Mouse (Mus musculus) hindlimb bud, embryonic 11.5 days (tissue): ENCODE results near the gene B4galt5.

Experiments
- DNase-seq: peaks from one replicate; pipeline ENCODE4 v3.0.0-alpha.2; 2012; ENCODE audit warnings: low read depth, low spot score; ENCODE audit errors: extremely low spot score

Gene B4galt5

DNA sequence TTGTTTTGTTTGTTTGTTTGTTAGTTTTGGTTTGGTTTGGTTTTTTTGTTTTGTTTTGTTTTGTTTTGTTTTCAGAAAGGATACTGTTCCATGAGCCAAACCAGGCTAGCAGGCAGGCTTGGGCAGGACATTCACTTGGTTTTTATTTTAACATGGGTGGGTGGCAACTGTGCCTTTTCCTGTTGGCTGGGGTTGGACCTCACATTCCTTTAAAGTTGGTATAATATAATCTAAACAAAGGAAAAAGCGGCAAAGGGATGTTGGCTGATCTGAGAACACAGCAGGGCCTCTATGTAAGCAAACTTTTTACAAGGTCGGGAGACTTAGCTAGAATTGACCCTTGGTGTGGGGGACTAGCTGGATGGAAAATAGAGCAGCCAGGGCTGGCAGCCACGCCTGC is 91.2 kb downstream of the B4galt5 start:
- DNase-seq, result no peak

DNA sequence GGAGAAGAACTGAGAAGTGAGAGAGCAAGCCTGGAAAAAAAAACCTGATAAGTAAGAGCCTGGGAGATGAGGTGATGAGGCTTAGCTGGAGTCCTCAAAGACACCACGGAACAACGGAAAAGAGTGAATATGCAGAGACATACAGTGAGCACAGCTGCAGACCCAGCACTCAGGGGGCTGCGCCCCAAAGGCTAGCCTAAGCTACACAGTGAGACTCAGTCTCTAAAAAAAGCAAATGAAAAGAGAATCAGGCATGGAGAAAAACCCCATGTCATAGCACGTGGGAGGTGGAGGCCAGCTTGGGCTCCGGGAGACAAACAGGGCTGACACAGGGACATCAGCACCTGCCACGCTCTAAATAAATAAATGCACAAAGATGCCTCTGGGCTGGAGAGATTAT is 94.2 kb downstream of the B4galt5 start:
- DNase-seq, result no peak

DNA sequence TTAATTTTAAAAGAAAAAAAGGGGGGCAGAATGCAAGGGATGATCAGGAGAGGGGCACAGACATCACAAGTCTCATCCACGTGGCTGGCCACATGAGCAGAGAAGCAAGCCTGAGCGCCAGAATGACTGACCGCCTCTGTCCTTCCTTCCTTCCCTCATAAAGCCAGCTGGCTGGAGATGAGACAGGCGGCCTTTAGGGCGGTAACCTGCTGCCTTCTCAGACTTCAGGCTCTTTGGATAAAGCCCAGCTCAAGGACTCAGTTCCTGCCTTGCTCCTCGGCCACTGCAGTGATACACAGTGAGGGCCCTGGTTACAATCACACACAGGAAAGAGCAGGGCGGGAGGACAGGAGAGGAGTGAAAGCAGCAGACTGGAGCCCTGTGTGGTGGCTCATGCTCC is 94.8 kb downstream of the B4galt5 start:
- DNase-seq, result no peak

DNA sequence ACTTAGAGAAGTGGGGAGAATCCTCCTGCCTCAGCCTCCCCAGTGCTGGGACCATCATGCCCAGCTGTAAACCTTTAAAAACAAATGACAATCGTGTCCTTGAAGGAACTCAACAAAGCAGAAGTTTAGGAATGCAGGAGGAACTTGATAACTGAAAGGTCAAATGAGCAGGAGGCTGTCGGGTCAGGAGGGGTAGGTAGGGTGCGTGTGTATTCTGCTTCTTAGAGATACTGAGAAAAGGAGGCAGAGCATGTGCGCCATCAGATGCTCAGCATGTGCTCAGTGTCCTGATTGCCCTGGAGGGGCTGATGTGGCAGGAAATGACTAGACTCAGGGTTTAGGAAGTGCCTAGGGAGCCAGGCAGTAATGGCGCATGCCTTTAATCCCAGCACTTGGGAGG is 95.5 kb downstream of the B4galt5 start:
- no peak for DNase-seq

DNA sequence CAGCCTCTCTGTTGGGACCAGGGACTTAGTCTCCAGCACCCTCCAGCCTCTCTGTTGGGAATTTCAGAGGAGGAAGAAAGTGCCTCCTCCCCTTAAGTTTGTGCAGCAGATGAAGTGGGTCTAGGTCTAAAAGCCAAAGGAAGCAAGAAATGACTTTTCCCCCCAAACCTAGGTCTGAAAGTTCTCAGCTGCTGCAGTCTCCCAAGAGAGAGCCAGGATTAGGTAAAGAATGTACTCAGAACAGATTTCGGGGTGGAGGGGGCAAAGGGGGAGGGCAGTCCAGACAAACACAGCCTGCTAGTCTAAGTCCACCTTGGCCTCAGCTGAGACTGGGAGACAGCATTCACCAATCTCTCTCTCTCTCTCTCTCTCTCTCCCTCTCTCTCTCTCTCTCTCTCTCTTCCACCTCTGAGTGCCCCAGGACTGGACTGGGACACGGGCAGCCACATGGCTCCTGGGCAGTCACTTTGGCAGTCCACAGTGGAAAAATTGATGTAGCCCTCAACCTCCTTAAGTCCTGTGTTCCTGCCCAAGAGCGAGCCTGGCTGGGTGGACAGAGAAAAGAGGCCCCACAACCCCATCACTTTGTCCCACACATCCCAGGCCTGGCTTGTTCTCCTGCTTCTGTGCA is 96.8 kb downstream of the B4galt5 start:
- no peak for DNase-seq

DNA sequence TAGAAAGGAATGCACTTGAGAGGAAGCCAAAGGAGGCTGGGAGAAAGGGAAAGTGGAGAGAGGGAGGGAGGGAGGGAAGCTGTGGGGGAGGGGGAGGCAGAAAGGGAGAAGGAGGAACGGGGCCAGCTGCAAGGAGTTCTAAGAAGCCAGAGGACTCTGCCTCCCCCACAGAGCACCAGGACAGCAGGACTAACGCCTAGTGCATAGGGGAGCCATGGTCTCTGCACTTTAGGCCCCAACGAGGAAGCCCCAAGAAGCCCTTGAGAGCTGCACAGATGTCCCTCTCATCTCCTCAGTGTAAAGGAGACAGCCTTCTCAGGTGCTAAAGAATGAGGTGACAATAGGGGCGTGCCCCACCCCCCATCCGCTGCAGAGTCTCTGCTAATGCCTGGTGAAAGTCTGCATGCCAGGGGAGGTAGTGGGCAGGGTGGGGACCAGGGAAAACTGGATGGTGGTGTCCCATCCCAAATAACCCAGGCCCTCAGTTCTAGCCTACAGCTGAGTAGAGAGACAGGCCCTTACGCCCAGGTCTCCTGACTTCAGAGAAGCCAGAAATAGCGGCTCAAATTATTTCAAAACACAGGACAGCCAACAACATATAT is 98.1 kb downstream of the B4galt5 start:
- DNase-seq, result no peak

DNA sequence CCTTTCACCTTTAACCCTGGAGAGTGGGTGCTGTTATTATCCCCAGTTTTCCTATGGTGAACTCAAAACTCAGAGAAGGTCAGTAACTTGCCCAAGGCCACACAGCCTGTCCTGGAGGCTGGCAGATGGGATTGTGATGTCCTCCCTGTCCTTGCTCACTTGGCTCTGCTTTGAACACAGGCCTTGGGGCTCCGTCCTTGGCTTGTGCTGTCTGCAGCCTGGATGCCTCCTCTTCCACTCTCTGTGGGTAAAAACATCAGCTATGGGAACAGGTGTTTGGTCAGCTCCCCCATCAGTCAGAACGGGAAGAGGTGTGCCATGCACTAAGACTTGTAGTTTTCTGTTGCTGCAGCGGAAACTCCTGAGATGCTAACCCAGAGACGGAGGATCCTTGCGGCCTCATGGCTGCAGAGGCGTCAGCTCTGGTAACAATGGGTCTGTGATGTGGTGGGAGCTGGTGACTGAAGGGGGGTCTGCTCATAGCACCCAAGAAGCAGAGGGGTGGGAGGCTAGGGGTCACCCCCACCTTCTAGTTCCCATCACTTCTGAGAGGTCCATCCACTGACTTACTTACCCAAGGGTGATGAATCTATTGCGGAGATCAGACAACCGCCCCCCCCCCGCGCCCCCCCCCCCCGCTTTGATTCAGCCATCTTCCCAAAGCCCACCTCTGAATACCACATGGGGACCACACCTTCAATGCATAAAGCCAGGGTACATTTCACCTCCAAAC is 98.8 kb downstream of the B4galt5 start:
- DNase-seq, result no peak

DNA sequence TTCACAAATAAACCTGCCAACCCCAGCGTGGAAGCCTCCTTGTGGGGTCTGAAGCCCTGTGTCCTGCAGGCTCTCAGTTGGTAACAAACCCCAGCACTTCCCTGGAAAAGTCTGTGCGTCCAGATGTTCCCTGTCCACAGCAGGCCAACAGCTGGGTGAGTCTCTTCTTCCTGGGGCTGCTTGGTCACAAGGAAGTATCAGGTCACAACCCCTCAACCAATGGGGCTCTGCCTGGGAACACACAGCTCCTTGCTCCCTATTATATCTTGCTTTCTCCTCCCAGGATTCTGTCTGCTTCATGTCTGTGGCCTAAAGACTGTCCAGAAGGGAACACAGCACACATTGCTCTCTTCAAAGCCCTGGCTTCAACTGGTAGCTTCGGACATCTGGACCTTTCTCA is 99.4 kb downstream of the B4galt5 start:
- no peak for DNase-seq
